Comparison of ENCODE assay signal across 21 mouse cellular contexts in the genomic region with DNA sequence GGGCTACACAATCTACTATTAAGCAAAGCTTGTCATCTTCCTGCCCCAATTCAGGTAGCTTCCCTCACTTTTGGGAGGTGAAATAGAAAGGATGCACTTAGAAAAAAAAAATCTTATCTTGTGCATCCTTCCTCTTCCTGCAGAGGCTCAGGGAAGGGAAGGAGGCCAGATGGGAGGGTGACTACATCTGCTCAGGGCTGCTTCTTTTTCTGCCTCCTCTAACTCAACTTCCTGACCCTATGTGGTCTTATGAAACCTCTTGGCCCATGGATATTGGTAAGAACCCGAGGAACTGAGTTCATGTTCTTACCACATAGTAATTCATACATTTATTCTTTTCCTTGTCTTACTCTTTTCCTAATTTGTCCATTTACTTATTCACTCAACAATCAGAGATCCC. TPM values are rescaled to one million over a fixed set of nuclear protein-coding genes. Genes with fewer than 3 reads are reported as not detected.
"Had no signal": no experiment of that assay in that cellular context is flagged by ENCODE, and none has a peak within 500 bp of the region (broad histone marks: within the 10 kb centered on the region; RNA-seq: fewer than 3 reads in every experiment).

No protein-coding gene starts in this region.

- H3K4me3 ChIP-seq: kidney, embryonic 15.5 days; limb, embryonic 12.5 days; limb, embryonic 15.5 days; midbrain, embryonic 12.5 days; myocyte; neural tube, embryonic 13.5 days had no signal

- H3K9me3 ChIP-seq: kidney, embryonic 15.5 days; limb, embryonic 12.5 days; limb, embryonic 15.5 days; midbrain, embryonic 12.5 days; neural tube, embryonic 13.5 days had no signal

- H3K36me3 ChIP-seq: kidney, embryonic 15.5 days; limb, embryonic 12.5 days; limb, embryonic 15.5 days; midbrain, embryonic 12.5 days; neural tube, embryonic 13.5 days had no signal

- H3K4me1 ChIP-seq: limb, embryonic 12.5 days; limb, embryonic 15.5 days; neural tube, embryonic 13.5 days had no signal

- H3K9ac ChIP-seq: kidney, embryonic 15.5 days; limb, embryonic 12.5 days; limb, embryonic 15.5 days; liver, embryonic 14.5 days; liver, postnatal 0 days; midbrain, embryonic 12.5 days; neural tube, embryonic 13.5 days had no signal

- H3K4me2 ChIP-seq: kidney, embryonic 15.5 days; limb, embryonic 12.5 days; limb, embryonic 15.5 days; liver, embryonic 11.5 days; midbrain, embryonic 12.5 days; neural tube, embryonic 13.5 days had no signal

- H3K27ac ChIP-seq: kidney, embryonic 15.5 days; limb, embryonic 12.5 days; limb, embryonic 15.5 days; liver, embryonic 14.5 days; macrophage; midbrain, embryonic 12.5 days; neural tube, embryonic 13.5 days had no signal

- ATAC-seq: intestine, postnatal 0 days; liver, postnatal 0 days had no signal

- DNase-seq: kidney, adult 8-10 months; kidney, postnatal 14 days; kidney, postnatal 4 days; left cerebral cortex, postnatal 4 days; liver, postnatal 0 days; retina, postnatal 1 day; right cerebral cortex, postnatal 25 days; thymus, adult 18-20 months; thymus, postnatal 36 days had no signal

- H3K27me3 ChIP-seq: neural tube, embryonic 13.5 days had no signal

RNA-seq across cellular contexts. Expression of a gene that starts 0.9 kb away (rescaled TPM):
- total RNA-seq: megakaryocyte-erythroid progenitor cell, adult 5-6 weeks; monocyte, adult 5-6 weeks had no signal
- polyA plus RNA-seq: macrophage had no signal
